Mouse (Mus musculus): ENCODE measurements at regions not wholly inside any gene's neighbourhood (a gene's known extent, or its start where the extent isn't known, plus 50 kb on each side); places are given as distances from the start of the nearest gene placed in this dataset.

DNA sequence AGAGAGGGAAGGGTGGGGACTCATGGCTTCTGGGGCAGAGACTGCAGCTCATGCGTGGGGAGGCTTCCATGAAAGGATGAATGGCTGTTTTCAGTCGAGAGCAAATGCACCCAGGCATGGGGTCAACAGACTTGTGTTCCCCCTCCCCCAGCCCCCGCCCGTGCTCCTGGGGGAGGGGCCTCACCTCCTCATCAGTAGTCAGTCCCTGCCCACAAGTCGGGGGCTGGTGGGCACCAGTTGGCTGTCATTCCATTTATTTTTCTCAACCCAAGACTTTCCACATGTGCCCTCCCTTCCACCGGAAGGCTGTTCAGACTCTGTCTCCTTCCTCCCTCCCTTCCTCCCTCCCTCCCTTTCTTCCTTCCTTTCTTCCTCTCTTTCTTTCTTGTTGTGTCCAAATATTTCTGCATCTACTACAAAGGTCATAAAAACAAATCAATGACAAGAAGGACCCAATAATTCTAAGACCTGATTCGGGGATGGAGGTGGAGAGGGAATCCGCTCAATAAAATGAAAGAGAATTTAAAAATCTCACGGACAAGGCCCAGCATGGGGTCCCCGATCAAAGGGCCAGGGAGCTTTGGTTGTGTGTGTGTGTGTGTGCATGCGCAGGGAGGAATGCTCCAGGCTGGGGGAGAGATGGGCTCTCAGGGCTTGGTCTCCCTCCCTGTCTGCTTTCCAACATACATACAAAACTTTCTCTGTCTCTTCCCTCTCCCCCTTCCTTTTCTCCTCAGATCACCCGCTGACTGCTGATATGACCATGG, 57.7 kb downstream of the Rpl14 start:
- no peak for DNase-seq

DNA sequence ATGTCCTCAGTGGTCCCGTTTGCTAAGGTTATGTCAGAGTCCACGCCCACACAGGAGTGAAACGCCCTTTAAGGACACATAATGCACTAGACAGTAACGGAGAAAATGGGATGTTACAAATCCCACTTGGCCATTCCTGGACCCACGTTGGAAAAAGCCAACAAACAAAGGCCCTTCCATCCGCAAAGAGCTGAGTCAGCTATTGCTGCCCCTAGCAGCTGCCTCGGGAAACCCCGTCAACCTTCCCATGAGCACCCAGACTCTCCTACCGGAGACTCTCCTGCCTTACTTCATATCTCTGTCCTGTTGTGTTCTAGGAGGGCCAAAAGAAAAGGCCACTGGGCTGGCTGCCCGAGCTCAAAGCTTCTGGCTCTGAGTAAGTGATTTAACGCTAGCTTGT, 58.4 kb downstream of the Rpl14 start:
- no peak for DNase-seq

DNA sequence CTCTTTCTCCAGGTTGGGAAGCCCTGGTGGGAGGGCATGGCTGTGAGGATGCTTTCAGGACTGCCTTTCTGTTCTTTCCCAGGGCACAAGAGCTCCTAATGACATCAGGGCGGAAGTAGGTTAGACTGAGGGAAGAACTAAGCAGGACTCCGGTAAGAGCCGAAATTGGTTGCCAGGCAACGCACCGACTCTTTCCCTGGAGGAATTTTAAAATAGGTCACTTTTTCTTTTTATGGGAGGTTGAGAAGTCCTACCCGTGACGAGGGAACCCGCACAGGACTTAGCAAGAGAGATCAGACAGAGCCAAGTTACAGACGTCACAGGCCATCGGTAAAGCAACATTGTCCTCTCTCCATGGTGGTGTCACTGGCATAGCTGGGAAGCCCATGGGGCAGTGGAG, 61.6 kb downstream of the Rpl14 start:
- DNase-seq: no peak

DNA sequence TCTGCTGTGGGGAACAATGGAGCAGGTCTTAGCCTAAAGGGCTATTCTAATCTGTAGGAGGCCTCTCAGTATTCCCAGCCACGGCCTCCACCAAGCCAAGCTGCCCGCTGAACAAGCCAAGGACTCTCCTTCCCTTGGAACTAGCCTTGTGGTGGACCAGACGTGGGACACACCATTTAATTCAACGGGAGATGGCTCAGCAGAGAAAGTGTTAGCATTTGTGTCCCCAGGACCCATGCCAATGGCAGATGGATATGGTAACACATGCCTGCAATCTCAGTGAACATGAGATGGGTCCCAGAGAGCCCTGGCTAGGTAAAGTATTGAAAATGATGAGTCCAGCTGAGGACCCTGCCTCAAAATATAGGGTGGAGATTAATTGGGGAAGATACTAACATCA, 71.4 kb downstream of the Rpl14 start:
- DNase-seq: no peak

DNA sequence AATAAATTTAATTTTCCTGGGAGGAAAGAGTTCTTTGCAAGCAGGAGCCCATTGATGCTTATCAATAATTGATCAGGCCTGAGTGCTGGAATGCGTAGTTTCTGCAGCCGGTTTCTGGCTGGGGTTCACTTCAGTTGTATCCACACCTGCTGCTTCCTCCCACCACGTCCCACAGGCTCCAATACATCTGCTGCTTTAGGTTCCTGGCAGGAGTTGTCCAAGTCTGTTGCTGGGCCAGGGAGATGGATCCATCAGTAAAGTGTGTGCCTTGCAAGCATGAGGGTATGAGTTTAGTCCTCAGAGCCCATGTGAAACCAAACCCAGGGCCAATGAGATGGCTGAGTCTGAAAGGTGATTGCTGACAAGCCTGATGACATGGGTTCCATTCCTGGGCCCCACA, 72.1 kb downstream of the Rpl14 start:
- no peak for DNase-seq

DNA sequence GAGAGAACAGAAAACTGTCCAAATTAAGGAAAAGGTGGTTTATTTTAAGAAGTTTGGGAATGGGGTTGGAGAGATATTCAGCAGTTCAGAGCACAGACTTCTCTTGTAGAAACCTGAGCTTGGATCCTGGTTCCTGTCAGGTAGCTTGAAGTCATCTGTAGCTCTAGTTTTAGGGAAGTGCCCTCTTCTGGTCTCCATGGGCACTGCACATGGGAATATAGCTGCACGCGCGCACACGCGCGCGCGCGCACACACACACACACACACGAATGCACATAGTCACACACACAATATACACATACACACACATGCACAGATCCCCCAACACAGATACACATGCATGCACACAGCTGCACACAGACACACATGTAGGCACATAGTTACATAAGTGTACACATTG, 74.5 kb downstream of the Rpl14 start:
- no peak for DNase-seq

DNA sequence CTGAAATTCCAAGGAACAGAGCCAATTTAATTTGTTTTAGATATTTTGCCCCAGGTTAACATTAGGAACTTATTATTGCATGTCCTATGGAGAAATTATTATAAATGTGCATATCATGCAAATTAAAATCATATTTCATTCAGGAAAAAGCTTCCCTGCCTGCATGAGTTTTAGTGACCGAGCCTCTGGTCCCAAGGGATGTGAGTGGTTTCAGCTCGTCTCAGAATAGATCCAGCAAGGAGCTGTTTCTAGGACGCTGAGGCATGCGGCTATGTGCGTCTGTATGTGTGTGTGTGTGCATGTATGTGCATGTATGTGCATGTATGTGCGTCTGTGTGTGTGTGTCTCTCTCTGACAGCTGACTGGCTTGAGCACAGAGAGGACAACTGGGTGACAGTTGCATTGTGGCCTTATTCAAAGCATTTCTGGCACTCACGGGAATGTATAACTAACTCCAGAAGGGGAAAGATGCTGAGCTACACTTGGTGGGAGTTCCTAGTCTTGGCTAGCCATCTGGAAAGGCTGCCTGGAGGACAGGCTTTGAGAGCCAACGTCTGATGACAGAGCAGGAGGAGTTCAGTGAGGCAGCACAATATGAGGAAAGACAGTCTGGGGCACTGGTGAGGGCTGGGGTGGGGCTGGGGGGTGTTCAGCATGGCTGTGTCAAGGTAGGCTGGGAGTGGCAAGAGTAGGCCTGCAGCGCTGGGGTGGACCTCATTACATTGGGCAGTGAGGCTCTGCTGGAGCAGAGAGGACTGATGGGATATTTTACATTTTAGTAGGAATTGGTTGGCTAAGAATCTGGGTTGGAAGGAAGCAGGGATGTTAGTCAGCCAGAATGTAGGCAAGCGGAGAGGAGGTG, 75.8 kb downstream of the Rpl14 start:
- no peak for DNase-seq

DNA sequence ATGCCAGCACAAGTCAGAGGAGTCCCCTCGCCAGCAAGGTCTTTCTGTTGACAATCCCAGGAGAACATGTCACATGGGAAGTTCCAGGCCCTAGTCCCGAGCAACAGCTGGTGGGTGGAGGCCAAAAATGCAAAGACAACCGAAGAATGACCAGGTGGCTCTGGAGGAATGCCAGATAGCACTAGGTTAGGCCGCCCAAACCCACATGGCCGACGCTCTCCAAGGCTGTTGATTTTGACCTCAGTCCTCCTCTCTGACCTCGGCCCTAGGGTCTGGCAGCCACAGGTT, 76.4 kb downstream of the Rpl14 start:
- no peak for DNase-seq

DNA sequence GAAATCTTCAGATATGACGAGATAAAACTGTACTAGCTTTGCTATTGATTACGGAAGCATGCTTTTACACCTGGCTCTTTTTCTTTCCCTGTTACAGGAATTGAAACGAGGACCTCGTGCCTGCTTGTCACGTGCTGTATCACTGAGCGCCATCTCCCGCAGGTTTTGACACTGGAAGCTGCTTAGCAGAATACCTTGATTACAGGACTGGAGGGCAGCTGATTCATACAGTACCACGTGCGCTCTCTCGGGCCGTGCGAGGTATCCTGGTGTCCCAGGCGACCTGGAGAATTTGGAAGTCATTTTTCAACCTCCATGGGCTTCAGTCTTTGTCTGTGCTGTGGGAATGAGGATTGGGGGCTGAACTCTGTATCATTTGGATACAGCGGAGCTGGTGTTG, 81.5 kb downstream of the Rpl14 start:
- no peak for DNase-seq

DNA sequence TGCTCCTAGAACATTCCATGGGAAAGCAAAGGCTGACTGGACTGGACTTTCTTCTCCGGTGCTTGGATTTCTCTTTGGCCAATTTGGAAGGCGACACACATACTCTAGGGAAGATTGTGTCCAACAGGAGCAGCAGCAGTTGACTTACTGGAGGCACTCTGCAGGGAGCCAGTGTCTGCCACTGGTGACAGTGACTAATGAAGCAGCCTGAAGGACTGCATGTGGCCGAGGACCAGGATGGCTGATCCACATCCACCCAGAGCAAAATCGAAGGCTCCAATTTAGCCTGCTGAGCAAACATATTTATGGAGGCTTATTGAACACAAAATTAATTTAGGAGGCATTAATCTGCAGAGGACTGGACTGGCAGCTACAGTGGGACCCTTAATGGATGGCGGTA, 81.9 kb downstream of the Rpl14 start:
- DNase-seq: no peak

DNA sequence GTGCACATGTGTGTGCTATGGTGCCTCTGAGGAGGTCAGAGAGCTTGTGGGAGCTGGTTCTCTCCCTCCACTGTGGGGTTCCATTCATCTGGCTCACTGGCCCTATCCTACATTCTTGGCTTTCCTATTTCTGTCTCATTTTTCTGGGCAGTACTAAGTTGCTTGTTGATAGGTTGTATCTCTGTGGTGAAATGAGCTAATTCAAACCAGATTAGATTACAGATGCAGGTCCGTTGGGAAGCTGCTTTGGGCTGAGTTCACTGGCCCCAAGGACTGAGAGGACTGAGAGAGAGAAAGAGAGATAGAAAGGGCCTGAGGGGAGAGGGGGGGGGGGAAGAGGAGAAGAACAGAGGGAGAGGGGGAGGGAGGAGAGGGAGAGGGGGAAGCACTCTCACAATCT, 83.5 kb downstream of the Rpl14 start:
- no peak for DNase-seq

DNA sequence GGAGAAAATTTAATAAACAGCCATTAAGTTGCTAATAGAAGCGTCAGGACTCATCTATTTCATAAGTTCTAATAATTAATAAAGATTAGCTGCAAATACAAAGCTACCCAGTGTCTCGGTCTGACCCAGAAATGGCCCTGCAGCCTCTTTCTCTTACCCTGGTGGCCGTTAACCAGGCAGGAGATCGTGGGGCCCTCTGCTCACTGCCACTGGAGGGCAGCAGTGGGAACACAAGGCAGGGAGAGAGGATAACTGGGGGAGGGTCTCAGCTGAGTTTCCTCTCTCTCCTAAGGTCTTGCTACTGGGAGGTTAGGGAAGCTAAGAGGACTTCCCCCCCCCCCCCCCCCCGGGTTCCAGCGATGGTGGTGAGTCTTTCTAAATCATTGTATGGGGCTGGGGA, 85.7 kb downstream of the Rpl14 start:
- peak in 1 of 2 experiments; percentile 71 for DNase-seq

DNA sequence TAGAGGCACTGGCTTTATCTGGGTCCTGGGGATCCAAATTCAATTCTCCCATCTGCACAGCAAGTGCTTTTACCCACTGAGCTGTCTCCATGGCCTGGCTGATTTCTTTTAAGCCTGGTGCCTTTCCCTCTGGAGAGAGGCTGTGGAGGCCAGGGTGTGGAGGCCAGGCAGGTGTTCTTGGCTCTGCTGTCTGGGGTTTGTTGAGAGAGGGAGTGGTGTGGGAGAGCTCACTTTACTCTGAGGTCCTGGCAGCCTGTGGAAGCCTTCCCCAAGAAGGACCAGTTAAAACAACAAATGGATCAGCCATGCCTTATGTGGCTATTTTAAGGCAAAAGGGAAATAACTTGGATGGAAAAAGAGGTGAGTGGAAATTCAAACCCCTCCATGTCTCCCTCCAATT, 86.5 kb downstream of the Rpl14 start:
- no peak for DNase-seq

DNA sequence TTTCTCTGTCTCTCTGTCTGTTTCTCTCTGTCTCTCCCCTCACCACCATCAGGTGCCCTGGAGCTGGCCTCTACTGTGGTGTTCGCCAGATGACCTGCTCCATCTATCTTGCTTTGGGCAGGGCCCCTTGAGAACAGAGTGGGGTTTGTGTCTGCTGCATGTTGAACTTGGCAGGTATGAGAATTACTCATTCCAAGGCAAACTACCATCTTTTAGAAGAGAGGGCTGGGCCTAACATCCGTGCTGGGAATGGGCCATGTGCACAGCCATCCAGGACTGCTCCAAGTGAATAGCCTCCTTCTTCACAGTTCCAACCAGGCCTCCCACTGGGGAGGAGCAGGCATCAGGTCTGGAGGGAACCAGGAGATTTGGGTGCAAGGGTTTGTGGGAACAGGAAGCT, 87.3 kb downstream of the Rpl14 start:
- no peak for DNase-seq

DNA sequence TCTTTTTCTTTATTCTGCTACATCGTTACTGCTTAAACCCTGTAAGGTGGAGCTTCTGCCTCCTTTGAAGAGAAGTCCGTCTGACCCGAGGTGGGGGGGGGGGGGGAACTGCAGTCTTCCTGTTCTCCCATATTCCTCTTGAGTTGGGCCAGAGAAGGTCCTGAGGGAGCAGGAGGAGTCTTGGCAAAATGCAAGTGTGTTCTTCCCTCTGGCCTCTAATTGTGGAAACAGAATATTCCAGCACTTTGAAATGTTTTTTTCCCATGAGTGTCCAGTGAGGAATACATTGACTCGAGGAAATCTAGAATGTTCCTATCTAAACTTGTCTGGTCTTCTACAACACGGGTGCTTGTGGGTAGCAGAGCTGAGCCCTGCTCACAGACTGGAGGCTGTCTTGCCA, 90.0 kb downstream of the Rpl14 start:
- no peak for DNase-seq

DNA sequence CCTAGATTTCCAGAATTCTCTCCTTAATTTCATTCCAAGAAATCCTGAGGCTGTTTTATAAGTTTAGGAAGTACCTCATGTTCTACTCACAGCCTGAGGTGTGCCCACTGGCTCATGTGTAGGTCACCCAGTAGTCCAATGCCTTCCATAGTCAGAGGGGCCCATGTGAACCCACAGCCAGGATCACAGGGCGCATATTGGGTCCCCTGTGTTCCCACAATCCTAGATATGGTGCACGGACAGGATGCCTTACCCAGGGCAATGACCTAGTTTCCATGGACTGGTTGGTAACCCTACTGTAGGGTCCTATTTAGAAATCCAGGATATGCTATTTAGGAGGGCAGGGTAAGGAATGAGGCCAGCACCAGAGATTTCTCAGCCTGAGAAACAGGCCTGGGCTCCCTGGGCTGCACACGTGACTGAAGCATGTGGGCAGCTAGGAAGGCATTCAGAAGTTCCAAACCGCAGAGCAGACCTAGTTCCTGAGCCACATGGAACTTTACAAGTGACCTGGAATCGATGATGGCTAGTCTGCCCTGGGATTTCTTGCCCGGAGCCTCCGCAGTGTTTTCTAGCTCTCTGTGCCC, 90.5 kb downstream of the Rpl14 start:
- DNase-seq: no peak

DNA sequence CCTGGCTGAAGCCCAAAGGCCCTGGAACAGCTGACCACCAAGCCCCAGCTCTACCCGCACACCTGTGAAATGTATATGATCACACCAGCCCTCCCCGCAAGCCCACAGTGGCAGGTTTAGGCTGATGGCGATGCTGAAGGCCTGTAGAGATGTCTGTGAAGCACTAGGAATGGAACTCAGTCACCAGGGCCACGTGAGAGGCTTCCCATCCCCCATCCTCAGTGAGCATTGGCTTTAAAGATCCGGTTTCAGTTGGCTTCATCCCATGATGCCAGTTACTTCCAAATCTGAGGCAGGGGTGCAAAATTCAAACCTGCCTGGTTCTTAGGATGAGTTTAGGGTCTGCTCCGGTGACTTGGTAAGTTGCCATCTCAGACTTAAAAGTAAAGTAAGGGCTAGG, 91.9 kb downstream of the Rpl14 start:
- no peak for DNase-seq

DNA sequence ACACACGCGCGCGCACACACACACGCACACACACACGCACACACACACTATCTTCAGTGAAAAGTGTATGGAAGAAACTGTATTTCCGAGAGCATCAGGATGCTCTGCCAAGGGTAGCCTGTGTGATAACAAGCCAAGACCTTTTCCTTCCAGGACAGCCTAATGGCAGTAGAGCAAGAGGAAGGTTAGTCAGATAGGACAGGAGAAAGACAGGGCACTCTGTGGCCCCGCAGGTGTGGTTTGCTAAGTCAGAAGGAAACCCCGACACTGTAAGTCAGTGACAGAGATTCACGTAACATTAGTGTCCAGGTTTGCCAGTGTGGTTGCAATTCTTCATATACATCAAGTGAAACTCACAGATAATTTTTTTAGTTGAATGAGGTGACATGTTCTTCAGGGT, 92.8 kb downstream of the Rpl14 start:
- DNase-seq: no peak

DNA sequence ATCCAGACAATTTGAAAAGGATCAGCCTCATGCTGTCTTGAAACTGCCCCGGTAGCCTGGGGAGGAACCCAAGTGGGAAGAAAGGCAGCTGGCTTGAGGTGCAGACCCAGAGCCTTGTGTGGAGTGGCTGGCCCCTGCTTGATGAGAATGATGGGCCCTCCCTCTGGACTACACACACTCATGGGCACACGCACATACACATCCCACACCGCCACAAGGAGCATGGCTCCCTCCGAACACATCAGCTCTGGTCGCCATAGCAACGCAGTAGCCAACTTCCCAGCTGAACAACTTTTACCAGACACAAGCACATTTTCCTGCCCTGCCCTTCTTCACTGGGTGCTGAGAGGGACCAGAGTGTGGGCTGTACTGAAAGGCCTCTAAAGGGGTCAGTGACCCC, 101.2 kb downstream of the Rpl14 start:
- DNase-seq: no peak

DNA sequence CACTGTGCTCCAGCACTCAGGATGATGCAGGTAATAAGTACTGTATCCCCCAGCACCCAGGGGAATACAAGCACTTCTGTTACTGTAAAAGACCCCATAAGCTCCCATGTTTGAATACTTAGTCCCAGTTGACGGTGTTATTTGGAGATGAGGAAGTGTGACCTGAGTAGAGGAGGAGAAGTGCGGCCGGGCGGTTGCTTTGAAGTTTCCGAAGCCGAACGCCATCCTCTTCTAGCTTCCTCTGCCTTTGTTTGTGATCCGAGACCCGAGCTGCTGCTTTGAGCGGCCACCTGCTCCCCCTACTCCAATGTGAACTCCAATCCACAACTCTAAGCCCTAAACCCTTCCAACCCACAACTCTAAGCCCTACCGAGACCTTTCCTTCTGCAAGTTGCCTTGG, 103.6 kb downstream of the Rpl14 start:
- no peak for DNase-seq

DNA sequence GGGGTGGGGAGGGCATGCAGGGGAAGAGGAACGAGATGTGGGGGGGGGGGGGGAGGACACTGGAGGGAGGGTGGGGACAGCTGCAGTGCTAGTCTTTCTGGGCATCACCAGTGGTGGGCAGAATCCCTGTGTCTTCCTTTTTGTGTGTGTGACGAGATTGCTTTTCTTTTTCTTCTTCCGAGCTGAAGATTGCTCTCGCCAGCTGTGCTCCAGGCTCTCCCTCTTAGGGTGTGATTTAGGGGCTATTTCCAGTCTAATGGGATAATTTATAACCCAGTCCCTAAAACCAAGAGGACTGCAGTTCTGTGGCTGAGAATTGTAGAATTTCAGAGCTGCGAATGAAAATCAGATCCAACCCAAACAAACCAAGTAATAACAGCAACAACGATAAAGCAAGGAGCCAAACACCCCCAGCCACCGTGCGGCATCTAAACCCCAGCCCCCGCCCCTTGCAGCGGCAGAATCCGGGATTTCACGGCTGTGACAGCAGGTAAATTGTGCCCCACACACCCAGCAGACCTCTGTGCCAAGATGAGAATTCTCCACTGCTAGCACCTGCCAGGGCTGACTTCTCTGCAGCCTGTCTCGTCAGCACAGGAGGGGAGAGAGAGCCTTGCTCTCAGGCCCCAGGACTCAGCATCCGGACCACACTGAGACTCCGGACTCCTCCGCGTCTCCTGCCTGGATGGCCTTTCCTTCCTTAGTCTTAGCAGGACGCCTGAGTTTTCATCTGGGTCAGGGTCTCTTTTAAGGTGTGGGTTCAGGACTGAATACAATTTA, 104.3 kb downstream of the Rpl14 start:
- peak; percentile 21 to 46 for DNase-seq

DNA sequence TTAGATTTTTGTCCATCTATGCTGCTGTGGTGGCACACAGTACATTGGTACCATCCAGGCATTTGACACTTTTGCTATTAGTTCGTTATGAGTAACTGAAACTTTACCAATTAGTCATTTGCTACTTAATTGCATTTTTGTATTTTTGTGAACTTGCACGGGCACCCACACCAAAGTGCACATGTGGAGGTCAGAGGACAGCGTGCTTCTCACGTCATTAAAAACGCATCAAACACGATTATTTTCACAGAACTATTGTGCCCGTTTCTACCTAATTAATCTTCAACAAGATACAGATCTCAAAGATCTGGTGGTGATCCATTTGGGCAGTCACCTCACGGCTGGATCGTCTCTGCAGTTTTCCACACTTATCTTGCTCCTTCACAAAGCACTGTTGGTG, 105.1 kb downstream of the Rpl14 start:
- DNase-seq: no peak

DNA sequence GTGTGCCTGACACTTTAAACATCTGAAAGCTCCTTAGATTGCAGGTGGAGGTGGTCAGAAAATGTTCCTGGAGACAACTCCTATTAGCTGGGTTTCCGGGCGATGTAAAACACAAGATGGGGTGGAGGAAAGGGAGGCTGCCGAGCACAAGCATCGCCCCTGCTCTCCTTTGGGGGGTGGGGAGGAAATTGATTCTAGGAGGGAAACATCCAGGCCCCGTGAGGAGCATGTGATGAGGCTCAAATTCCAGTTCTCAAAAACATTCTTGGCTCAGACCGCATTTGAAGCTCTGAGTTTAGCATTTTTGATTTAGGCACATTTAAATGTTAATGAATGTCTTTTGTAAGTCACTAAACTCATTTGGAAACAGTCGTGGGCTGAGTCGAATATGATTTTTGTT, 105.5 kb downstream of the Rpl14 start:
- peak; percentile 67 to 73 for DNase-seq

DNA sequence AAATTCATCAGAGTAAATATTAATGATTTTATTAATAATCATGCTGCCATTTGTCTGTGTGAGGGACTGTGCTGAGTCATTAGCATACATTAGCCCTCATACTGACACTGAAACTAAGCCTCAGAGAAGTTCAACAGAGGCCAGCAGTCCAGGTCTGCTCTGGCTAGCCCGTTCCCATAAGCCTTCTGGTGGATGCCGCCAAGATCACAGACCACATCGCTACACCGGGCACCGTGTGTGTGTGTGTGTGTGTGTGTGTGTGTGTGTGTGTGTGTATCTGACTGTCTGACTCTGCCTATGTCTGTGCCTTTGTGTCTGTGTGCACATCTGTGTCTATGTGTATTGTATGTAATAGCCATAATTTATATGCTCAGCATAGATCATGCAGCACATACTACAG, 106.0 kb downstream of the Rpl14 start:
- peak; percentile 13 to 36 for DNase-seq

Measured in kidney, postnatal 36 days (tissue).